Mouse (Mus musculus) forelimb bud, embryonic 11.5 days (tissue): ENCODE results near the gene Lin7b.

Source experiments
- DNase-seq: peaks from one replicate; pipeline ENCODE4 v3.0.0-alpha.2; 2012; ENCODE audit warnings: low read depth, low spot score

Lin7b gene

DNA sequence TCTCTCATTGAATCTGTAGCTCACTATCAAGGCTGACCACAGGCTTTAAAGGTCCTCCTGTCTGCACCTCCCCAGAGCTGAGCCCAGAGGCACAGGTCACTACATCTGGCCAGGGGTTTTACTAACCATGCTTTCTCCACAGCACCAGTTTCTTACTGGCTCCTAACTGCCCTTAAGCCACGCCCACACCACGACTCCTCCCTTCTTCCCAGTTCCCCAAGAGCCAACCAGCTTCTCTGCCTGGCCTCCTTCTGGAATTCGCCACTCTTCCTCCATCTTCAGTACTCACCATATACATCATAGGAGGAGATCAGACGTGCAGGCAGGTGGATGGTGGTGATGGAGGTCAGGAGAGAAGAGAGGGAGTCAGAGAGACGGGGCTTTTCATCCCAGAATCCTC is 17.3 kb downstream of the Lin7b start:
- no peak for DNase-seq

DNA sequence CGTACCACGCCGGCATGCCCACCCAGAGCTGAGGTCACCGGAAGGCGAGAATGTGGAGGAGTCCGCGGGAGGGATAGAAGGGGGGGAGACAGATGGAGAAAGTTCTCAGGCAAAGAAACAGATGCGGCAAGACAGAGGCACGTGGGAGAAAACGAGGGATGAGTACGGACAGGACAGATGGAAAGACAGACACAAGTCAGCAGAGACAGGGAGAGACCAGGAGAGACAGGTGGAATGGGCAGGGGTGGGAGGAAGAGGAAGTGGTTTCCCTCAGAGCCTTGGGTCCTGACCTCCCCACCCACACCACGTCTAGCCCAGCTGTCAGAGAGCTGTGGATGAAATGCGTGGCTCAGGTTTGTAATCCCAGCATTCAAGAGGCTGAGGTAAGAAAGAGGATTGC is 23.5 kb downstream of the Lin7b start:
- no peak for DNase-seq

DNA sequence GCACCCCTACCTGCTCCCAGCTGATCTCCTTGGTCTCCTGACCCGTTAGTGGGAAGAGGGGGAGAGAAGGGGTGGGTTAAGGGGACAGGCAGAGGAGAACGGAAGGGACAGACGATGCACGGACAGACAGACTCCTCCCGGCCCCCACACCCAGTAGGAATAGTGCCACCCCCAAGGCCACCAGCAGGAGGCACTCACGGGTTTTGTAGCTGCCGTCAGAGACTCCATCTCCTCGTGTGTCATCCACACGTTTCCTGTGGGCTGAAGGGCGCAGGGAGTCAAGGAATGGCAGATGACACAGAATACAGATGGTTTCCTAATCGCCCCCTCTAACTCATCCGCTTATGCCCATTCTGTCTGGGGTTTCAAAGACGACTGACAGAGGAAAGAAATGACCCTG is 26.8 kb downstream of the Lin7b start:
- no peak for DNase-seq

DNA sequence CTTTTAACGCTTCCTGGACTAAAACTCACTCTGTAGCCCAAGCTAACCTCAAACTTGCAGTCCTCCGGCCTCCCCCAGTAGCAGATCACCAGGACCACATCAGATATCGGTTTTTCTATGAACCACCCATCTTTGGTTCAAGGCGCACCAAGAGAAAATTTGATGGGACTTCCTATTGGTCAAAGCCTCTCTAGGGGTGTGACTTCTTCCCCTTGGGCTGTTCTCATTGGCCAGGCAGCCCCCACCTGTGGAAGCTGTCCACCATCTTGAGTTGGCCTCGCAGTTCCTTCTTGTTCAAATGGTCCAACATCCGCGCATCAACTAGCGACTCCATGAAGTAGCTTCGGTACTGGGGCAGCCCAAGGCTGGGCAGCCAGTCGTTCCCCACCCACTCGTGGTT is 28.3 kb downstream of the Lin7b start:
- no peak for DNase-seq

DNA sequence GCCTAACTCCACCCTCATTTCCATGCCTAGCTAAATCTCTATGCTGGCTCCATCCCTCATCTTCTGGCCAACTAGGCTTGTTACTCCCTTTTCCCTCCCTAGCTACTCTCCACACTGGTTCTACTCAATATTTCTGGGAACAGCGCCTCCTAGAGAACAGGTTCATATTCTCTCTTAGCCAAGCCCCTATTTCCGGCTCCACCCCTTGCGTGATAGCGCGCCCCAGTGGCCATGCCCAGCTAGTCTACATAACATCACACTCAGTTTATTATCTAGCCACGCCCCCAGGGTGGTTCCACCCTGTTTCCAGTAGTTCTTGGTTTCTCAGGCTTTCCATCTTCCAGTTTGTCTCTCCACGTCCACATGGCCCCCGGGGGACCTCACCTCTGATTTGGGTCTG is 29.1 kb downstream of the Lin7b start:
- peak; percentile 86 for DNase-seq

DNA sequence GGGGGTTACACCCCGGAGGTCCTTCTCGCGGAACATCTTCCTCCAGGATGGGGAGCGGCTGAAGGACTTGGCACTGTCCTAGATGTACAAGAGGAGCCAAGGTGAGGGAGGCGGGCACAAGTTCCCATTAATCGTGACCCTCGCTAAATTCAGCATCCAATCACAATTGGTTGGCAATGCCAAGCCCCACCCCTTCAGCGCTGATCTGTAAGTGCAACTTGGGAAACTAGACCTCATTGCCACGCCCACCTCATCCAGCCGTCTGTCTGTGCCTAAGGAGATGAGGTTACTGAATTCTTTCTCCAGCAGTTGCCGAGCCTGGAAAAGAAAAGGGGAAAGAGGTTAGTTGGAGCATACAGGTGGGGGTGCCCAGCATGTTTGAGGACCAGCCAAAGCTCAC is 29.7 kb downstream of the Lin7b start:
- peak; percentile 74 for DNase-seq

DNA sequence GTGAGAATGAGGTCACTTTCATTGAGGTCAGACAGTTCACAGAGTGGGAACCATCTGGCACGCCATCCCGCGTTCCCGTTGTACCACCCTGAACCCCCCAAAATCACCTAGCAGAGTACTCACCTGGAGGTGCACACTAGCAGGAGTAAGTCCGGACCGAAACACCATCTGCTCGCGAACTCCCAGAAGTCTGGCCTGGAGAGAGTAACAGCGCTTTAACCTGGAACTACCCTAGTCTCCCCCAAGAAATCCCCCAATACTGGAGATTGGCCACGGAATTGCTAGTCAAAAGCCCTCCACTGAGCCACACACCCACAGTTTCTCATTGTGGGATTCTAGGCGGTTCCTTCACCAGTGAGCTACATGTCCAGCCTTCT is 30.3 kb downstream of the Lin7b start:
- no peak for DNase-seq

DNA sequence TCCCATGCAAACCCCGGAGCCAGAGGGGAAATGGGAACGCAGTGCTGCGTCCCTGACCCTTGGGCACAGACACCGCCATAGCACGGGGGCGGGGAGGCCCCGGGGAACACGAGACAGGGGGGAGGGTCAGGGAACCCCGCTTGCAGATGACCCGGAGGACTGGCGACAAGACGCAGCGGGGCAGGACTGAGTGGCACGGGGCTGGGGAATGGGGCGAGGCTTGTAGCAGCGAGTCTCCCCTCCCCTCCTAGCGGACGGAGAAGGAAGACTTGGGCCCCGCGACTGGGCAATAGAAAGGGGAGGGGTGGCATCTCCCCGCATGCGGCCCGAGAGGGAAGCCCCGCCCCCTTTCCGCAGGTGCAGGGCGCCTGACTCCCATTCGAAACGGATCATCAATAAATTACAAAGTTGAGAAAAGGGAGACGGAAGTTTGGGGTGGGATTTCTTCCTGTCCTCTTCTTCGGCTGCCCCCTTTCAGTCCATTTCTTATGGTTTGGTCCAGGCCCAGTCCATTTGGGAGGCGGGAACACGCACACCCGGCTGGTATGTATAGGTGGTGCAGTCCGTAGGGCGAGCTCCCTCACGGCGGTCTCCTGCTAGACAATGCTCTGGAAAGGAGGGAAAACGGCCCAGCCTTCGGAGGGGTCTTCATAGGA is 30.8 kb downstream of the Lin7b start:
- peak; percentile 82 for DNase-seq

DNA sequence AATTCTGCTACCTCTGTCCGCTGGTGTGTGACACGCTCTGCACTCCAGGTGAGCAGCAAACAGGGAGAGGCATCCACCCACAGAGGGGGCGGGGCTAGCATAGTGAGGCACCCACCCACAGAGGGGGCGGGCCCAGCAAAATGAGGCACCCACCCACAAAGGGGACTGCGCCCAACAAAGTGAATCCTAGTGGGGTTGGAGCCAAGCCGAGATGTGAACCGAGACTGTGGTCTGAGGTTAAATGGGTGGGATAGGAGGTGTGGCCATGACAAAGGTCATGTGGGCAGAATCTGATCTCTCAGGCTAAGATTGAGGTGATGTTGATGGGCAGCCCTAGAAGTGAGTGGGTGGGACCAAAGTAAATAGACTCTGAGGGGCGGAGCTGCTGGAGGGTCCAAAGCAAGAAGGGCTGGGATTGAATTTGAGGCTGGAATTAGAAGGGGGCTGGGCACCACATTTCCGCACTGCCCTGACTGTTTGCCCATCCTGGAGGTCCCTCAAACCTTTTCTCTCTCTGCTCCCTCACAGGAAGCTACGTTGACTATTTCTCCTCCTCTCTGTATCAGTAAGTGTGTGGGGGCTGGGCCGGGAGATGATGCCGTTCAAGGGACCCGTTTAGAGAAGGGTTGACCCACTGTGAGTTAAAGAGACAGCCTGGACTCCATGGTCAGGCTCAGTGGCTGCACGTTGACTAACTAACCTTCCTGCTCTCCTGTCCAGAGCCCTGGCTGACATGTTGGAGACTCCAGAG is 32.0 kb downstream of the Lin7b start:
- no peak for DNase-seq

DNA sequence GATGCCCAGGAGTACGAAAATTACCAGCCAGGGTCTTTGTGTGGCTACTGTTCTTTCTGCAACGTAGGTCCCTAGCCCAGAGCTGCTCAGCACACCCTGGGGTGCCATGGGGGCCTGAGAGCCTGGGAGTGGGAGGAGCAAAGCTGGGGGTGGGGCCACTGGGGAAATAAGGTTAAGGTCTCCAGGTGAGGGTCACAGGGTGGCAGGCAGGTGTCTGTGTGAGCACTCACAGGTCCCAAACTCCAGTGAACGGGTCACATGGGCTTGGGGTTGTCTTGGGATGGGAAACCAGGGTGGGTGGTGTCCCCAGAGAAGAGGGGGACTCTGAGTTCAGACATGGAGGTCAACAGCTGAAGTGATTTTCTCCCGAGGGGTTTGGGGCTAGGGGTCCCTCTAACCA is 32.9 kb downstream of the Lin7b start:
- DNase-seq: no peak

DNA sequence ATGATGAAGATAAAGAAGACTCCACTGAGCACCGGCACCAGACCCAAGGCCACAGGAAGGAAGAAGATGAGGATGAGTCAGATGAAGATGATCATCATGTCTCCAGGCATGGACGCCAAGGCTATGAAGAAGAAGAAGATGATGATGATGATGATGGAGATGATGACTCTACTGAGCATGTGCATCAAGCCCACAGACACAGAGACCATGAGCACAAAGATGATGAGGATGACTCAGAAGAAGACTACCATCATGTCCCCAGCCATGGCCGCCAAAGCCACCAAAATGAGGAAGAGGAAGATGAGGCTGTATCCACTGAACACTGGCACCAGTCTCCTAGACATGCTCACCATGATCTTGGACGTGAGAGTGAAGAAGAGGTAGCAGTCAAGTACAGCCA is 34.1 kb downstream of the Lin7b start:
- no peak for DNase-seq

DNA sequence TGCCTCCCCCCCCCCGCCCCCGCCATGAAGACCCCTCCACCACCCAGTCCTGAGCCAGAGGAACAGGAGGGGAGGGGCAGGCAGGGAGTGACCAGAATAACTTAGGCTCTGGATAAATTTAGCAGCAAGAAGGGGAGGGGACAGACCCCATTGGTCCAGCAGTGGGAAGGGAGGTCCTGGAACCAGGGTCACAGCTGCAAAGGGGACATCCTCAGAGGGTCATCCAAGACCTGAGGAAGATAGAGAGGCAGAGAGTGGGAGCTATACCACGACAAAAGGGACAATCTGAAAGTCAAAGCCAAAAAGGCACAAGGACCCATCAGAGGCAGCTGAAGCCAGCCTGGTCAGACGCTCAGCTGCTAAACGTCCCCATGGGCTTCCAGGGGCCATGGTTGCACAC is 35.3 kb downstream of the Lin7b start, which contains the start of gene Hrc:
Gene Hrc (plus strand): TSS at position 235 of the 400 bp plus-strand sequence.
- DNase-seq: no peak

DNA sequence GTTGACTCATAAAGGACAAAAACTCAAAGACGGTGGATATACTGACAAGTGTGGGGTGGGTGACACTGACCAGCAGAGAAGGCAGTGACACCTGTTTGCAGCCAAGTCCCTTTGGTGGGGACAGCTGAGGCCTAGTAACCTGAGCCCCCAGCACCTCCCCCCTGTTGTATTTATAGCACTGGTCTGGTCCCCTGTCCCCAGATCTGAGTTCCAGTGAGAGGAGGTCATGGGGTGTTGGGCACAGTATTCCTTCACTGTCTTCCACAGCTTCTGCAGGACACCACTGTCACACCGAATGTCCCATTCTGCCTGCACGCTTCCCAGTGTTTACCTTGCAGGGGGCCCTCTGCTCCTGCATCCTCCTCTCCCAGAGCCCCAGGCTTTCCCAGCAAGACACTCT is 35.8 kb downstream of the Lin7b start:
- DNase-seq: no peak

DNA sequence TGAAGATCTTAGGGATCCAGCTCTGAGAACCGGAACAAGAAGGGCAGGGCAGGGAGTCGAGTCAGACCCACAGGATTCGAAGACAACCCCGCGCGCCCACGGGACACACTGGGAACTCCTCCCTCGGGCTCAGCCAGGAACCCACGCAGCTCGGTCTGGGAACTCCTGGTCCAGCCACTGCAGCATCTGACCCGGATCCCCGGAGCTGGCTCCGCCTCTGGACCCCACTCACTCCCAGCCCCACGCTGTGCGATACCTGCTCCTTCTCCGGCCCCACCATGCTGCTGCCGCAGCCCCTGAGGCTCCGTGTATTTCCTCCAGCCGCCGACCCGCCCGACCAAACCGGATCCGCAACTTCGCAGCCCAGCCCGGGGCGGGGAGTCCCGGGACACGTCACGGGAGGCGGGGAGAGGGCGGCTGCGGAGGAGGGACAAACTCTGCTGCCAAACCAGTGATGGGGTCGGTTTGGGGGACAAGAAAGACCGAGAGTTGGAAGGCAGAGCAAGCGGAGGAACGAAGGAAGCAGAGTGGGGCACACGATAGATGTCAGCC is 36.9 kb downstream of the Lin7b start, which contains the start of gene Trpm4:
Gene Trpm4 (minus strand): TSS at position 350 of the 552 bp plus-strand sequence.
- DNase-seq: peak; percentile 69

DNA sequence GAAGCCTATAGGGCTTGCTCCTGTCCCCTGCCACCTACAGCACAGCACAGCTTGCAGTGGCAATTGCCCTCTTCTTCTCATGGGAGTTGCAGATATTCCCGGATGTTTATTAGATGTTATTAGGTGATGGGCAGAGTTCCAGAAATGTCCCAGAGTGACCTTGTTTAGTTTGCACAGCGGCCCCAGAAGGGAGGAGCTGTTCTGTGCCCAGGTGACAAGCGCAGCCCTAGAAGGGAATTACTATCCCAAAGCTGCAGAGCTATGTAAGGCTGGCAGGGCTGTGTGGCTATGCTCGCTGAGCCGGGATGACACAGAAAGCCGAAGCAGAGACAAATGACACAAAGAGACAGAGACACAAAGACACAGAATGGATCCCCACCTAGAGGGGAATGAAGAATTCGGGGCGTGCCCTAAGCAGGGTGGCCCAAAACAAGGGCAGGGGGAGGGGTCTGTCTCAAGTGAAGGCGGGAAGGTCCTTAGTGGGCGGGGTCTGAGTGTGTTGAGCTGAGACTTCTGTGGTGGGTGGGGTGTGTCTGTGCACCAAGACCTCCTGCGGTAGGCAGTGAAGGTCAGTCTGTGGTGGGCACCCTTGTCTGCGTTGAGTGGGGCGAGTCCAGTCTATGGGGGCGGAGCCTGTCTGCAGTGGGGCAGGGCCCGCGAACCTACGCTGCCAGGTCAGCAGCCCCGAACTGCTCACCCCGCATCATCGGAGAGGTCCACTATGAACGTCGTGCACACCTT is 37.5 kb downstream of the Lin7b start:
- peak; percentile 53 for DNase-seq

DNA sequence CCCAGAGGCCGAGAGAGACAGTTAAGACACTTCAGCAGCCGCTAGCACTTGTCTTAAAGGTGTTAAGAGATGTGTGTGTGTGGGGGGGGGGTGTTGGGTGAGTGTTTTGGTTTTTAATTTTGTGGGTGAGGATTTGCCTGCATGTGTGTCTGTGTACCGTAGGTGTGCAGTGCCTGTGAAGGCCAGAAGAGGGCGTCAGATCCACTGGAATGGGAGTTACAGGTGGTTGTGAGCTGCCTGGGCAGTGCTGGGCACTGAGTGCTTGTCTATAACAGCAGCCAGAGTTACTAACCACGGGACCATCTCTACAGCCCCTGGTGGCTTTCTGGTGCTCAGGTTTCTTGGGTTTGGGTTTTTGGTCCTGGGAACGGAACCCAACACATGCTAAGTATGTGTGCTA is 38.9 kb downstream of the Lin7b start:
- DNase-seq: no peak

DNA sequence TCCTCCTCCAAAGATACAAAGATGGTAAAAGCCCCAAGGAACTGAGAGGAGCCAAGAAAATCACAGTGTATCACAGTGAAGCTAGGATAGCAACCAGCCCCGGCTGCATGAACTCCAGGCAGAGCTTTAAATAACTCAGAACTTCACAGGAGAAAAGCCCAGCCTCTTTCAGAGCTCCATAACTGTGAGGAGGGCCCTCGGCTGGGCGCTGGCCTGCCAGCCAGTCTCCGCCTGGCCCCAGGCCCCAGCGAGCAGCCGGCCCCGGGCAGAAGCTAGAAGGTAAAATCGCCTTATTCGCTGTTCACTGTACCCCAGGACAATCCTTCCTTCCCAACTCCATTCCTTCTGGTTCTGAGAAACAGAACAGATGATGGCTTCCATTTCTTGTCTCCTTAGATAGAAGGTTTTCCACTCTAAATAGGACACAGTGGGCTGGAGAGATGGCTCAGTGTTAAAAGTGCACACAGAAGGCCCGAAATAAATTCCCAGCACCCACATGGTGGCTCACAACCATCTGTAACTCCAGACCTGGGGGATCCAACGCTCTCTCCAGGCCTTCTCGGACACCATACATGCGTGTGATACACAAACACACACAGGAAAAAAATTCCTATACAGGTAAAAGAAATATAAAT is 41.4 kb downstream of the Lin7b start:
- no peak for DNase-seq

DNA sequence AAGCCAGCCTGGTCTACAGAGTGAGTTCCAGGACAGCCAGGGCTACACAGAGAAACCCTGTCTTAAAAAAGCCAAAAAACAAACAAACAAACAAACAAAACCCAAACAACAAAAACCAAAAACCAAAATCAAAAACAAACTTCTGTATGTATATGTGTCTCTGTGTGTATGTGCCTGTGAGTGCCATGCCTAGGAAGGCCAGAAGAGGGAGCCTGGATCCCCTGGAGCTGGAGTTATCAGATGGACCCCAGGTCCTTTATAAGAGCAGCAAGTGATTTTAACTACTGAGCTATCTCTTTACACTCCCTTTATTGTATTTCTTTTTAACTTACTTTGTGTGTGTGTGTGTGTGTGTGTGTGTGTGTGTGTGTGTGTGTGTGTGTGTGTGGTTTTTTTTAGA is 44.6 kb downstream of the Lin7b start:
- DNase-seq: no peak

DNA sequence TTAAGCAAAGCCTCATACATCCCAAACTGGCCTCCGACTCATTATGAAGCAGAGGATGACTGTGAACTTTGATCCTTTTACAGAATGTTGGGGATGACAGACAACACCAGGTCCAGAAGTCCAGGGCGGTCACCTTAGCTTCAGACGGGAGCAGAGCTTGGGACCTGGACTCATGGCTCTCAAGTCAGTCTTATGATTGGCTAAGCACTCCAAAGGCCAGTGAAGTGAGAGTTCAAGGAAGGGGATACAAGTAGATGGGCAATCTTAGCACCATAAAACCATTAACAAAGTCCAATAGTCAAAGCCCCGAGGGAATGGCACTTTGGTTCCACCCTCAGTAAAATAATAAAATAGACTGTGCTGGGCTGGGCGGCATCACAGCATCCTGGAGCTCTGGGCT is 47.3 kb downstream of the Lin7b start:
- no peak for DNase-seq

DNA sequence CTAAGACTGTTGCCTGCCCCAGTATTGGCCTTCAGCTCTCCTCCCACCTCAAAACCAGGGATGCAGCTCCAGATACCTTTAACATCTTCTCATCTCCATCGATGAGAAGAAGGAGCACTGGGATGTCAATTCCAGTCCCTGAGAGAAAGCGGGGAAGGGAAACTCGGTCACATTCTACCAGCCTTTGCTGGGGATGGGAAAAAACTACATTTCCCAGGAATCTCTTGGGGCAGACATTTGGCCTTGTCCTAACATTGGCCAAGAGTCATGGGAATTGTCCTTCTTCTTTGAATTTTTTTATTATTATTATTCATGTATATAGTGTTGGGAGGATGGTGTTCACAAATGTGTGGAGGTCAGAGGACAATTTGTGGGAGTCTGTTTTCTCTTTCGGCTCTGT is 48.1 kb downstream of the Lin7b start:
- no peak for DNase-seq
